Mouse (Mus musculus) lung, embryonic 16.5 days (tissue): Measurements from ENCODE around the gene Zfp709. TPM values are rescaled to one million over a fixed set of nuclear protein-coding genes. Genes with fewer than 3 reads are reported as not detected.

Source experiments
- polyA plus RNA-seq: library from polyadenylated mRNA; unstranded; fragments of >200 nt; fragmentation: Nextera tagmentation; extraction: Ambion mirVana; gene quantifications from 2 replicates; pipeline ENCODE4 v1.2.1, GENCODE M21; 2015

Gene Zfp709
- polyA plus RNA-seq, 1 experiment from 2014 or later: 6.2 TPM

Other genes with a start within 250 kb of the Zfp709 start
- 0.67 and 0.68 TPM in 2 replicates for gene Unc13a, start 210.3 kb upstream of the Zfp709 start, polyA plus RNA-seq
- gene Jak3, start 205.7 kb upstream of the Zfp709 start, polyA plus RNA-seq: 8.9 and 9.1 TPM in 2 replicates
- 1.4 and 1.5 TPM in 2 replicates for gene Insl3, start 192.8 kb upstream of the Zfp709 start, polyA plus RNA-seq
- gene B3gnt3, start 180.2 kb upstream of the Zfp709 start, polyA plus RNA-seq: 4.4 and 4.6 TPM in 2 replicates
- 6.5 and 8.0 TPM in 2 replicates for gene Fcho1, start 156.3 kb upstream of the Zfp709 start, polyA plus RNA-seq
- gene Zfp882, start 26.6 kb downstream of the Zfp709 start, polyA plus RNA-seq: 5.4 and 6.0 TPM in 2 replicates
- gene Zfp617, start 26.6 kb downstream of the Zfp709 start, polyA plus RNA-seq: 22.0 and 24.6 TPM in 2 replicates
- gene Zfp961, start 69.0 kb downstream of the Zfp709 start, polyA plus RNA-seq: 22.4 and 24.4 TPM in 2 replicates
- gene Cyp4f18, start 127.6 kb downstream of the Zfp709 start, polyA plus RNA-seq: 3.1 and 3.8 TPM in 2 replicates
- not detected in 2 replicates for gene Olfr372, start 159.2 kb downstream of the Zfp709 start, polyA plus RNA-seq
- gene Olfr373, start 201.2 kb downstream of the Zfp709 start, polyA plus RNA-seq: not detected in 2 replicates
- gene Olfr374, start 225.0 kb downstream of the Zfp709 start, polyA plus RNA-seq: not detected in 2 replicates